Mouse (Mus musculus) CH12.LX (cell line): ENCODE measurements around the gene Igsf6. TPM values are rescaled to one million over a fixed set of nuclear protein-coding genes. Genes with fewer than 3 reads are reported as not detected.

Experiments
- polyA plus RNA-seq: library from polyadenylated mRNA; unstranded; fragments of >175 nt; gene quantifications from 2 replicates; pipeline ENCODE4 v1.2.1, GENCODE M21; 2012; ENCODE audit warnings: low read depth; ENCODE audit not compliant: insufficient read length
- total RNA-seq, 2 experiments: library from RNA; depleted of rRNA; stranded (reverse); fragments of 300-350 nt in 1 of 2; fragments of >200 nt in 1 of 2; gene quantifications; 2 replicates each; pipeline ENCODE4 v1.2.3; 2012 to 2014

Gene Igsf6
- total and polyA plus RNA-seq, 3 experiments: 0.21 TPM; not detected in 2

Other genes starting within 250 kb of the Igsf6 start
- gene Eef2k, start 231.7 kb downstream of the Igsf6 start, total RNA-seq (2012; rRNA removed): 8.0 and 13.9 TPM in 2 replicates
- gene Eef2k, start 231.7 kb downstream of the Igsf6 start, total RNA-seq (2014; rRNA removed): 5.0 and 5.5 TPM in 2 replicates
- gene Eef2k, start 231.7 kb downstream of the Igsf6 start, polyA plus RNA-seq: 13.7 and 15.5 TPM in 2 replicates
- 33.6 and 33.7 TPM in 2 replicates for gene Polr3e, start 156.8 kb downstream of the Igsf6 start, total RNA-seq (2012; rRNA removed)
- gene Polr3e, start 156.8 kb downstream of the Igsf6 start, total RNA-seq (2014; rRNA removed): 22.3 and 25.3 TPM in 2 replicates
- gene Polr3e, start 156.8 kb downstream of the Igsf6 start, polyA plus RNA-seq: 38.1 and 38.2 TPM in 2 replicates
- gene Cdr2, start 92.3 kb downstream of the Igsf6 start, total RNA-seq (2012; rRNA removed): 5.7 and 10.5 TPM in 2 replicates
- 9.5 and 10.4 TPM in 2 replicates for gene Cdr2, start 92.3 kb downstream of the Igsf6 start, total RNA-seq (2014; rRNA removed)
- gene Cdr2, start 92.3 kb downstream of the Igsf6 start, polyA plus RNA-seq: 8.7 and 9.5 TPM in 2 replicates
- gene Mfsd13b, start 92.1 kb downstream of the Igsf6 start, total RNA-seq (2012; rRNA removed): 0.63 TPM in 1 of 2 replicates, not detected in the other
- gene Mfsd13b, start 92.1 kb downstream of the Igsf6 start, total RNA-seq (2014; rRNA removed): not detected in 2 replicates
- gene Mfsd13b, start 92.1 kb downstream of the Igsf6 start, polyA plus RNA-seq: not detected in 2 replicates
- gene Mettl9, start 40.1 kb downstream of the Igsf6 start, total RNA-seq (2012; rRNA removed): 21.7 and 25.8 TPM in 2 replicates
- gene Mettl9, start 40.1 kb downstream of the Igsf6 start, total RNA-seq (2014; rRNA removed): 75.0 and 82.4 TPM in 2 replicates
- 42.0 and 44.3 TPM in 2 replicates for gene Mettl9, start 40.1 kb downstream of the Igsf6 start, polyA plus RNA-seq
- gene Otoa, start 7.1 kb upstream of the Igsf6 start, total RNA-seq (2012; rRNA removed): 0.04 and 0.08 TPM in 2 replicates
- not detected in 2 replicates for gene Otoa, start 7.1 kb upstream of the Igsf6 start, total RNA-seq (2014; rRNA removed)
- not detected in 2 replicates for gene Otoa, start 7.1 kb upstream of the Igsf6 start, polyA plus RNA-seq